Mouse (Mus musculus) neutrophil, adult 5-6 weeks (primary cell): ENCODE measurements around the gene Wnt11. TPM values are rescaled to one million over a fixed set of nuclear protein-coding genes. Genes with fewer than 3 reads are reported as not detected.

Source experiments
- ATAC-seq: fragments of 151-379, 151-347 bp; 2 replicates; pipeline ENCODE4 v1.8.0; 2017; ENCODE audit warnings: mild to moderate bottlenecking, moderate TSS enrichment; ENCODE audit not compliant: insufficient number of reproducible peaks, poor library complexity, low FRiP score, severe bottlenecking; ENCODE audit errors: extremely low read depth
- total RNA-seq: library from RNA; stranded (forward); fragments of 200-1000 nt; gene quantifications from 2 replicates; pipeline ENCODE4 v1.2.3, GENCODE M21; 2017

The Wnt11 gene
- total RNA-seq, 1 experiment from 2014 or later: 0.81 TPM

GRCm38 (mm10) chr7:98856128-98856527 lies 21.2 kb downstream of the Wnt11 start:
- no peak for ATAC-seq

GRCm38 (mm10) chr7:98857094-98857493 lies 22.2 kb downstream of the Wnt11 start:
- ATAC-seq: no peak

- ATAC-seq: no peak
Measured at GRCm38 (mm10) chr7:98861002-98861401, 26.1 kb downstream of the Wnt11 start.

- no peak for ATAC-seq
Measured at GRCm38 (mm10) chr7:98862994-98863393, 28.1 kb downstream of the Wnt11 start.

GRCm38 (mm10) chr7:98863969-98864718 lies 29.2 kb downstream of the Wnt11 start:
- ATAC-seq: no peak

GRCm38 (mm10) chr7:98867053-98867793 lies 32.3 kb downstream of the Wnt11 start:
- no peak for ATAC-seq

GRCm38 (mm10) chr7:98867794-98868150 lies 32.9 kb downstream of the Wnt11 start:
- ATAC-seq: no peak

GRCm38 (mm10) chr7:98869070-98869469 lies 34.2 kb downstream of the Wnt11 start:
- no peak for ATAC-seq

- no peak for ATAC-seq
Measured at GRCm38 (mm10) chr7:98870791-98871190, 35.9 kb downstream of the Wnt11 start.

GRCm38 (mm10) chr7:98871882-98872281 lies 37.0 kb downstream of the Wnt11 start:
- no peak for ATAC-seq

GRCm38 (mm10) chr7:98873316-98873715 lies 38.4 kb downstream of the Wnt11 start:
- ATAC-seq: no peak

- ATAC-seq: no peak
Measured at GRCm38 (mm10) chr7:98874411-98874951, 39.6 kb downstream of the Wnt11 start.

- no peak for ATAC-seq
Measured at GRCm38 (mm10) chr7:98875390-98875990, 40.6 kb downstream of the Wnt11 start.

GRCm38 (mm10) chr7:98876119-98876518 lies 41.2 kb downstream of the Wnt11 start:
- ATAC-seq: no peak

- ATAC-seq: no peak
Measured at GRCm38 (mm10) chr7:98879176-98879575, 44.3 kb downstream of the Wnt11 start.

GRCm38 (mm10) chr7:98881887-98882286 lies 47.0 kb downstream of the Wnt11 start:
- ATAC-seq: no peak

GRCm38 (mm10) chr7:98887811-98888261 lies 52.9 kb downstream of the Wnt11 start:
- ATAC-seq: no peak

- ATAC-seq: no peak
Measured at GRCm38 (mm10) chr7:98888810-98889209, 53.9 kb downstream of the Wnt11 start.

- no peak for ATAC-seq
Measured at GRCm38 (mm10) chr7:98889211-98889610, 54.3 kb downstream of the Wnt11 start.

- no peak for ATAC-seq
Measured at GRCm38 (mm10) chr7:98893144-98893543, 58.2 kb downstream of the Wnt11 start.
